Mouse (Mus musculus): ENCODE measurements at regions not wholly inside any gene's neighbourhood (a gene's known extent, or its start where the extent isn't known, plus 50 kb on each side); places are given as distances from the start of the nearest gene placed in this dataset.

DNA sequence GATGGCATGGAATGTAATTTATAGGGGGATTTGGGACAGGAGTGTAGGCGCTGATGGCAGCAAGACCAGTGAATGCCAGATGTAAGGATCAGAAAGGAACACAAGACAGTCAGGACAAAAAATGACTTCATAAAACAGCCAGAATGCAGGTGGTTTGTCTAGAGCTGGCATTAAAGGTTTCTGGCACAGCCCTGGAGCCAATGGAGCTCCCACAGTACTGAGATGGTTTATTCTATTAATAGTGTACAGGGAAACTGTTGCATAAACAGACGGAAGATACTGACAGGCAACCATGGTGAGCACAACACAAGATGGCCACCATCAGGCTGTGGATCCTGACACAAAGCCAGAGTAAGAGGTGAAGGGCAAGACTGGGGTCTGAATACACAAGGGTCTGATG, 90.8 kb downstream of the Chst1 start:
- TF ChIP-seq CTCF (IDR thresholded peaks at IDR 0.05; ENCODE audit: low read depth), result no peak
- TF ChIP-seq EP300 (IDR thresholded peaks at IDR 0.05; ENCODE audit: low read depth), result no peak
